Mouse (Mus musculus): ENCODE measurements at regions not wholly inside any gene's neighbourhood (a gene's known extent, or its start where the extent isn't known, plus 50 kb on each side); places are given as distances from the start of the nearest gene placed in this dataset.

DNA sequence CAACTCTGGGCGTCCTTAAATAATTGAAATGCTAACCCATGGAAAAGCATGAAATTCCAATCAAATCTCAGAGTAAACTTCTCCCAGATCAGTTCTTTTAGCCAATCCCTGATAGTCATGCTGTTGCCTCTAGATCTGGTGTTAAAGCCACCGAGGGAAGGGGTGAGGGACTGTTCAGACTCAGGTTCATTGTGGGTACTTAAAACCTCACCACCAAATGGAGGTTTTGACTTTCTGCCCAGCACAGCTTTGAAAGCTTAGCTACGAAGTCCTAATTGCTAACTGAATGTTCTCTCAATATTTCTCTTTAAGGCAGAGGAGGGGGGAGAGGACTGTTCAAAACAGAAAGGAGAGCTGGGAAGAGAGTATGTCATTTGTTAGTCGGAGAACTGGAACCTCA lies 517.9 kb upstream of the Sox9 start:
- TF ChIP-seq GATA1 (IDR thresholded peaks at IDR 0.05; ENCODE audit: low read length) = no peak

- no peak for TF ChIP-seq GATA1 (IDR thresholded peaks at IDR 0.05; ENCODE audit: low read length)
Measured at GRCm38 (mm10) chr11:112270911-112271310, 511.1 kb upstream of the Sox9 start.

- TF ChIP-seq GATA1 (IDR thresholded peaks at IDR 0.05; ENCODE audit: low read length) = no peak
Measured at GRCm38 (mm10) chr11:112278566-112278965, 503.5 kb upstream of the Sox9 start.

GRCm38 (mm10) chr11:112282911-112283310 lies 499.1 kb upstream of the Sox9 start:
- TF ChIP-seq GATA1 (IDR thresholded peaks at IDR 0.05; ENCODE audit: low read length) = no peak

DNA sequence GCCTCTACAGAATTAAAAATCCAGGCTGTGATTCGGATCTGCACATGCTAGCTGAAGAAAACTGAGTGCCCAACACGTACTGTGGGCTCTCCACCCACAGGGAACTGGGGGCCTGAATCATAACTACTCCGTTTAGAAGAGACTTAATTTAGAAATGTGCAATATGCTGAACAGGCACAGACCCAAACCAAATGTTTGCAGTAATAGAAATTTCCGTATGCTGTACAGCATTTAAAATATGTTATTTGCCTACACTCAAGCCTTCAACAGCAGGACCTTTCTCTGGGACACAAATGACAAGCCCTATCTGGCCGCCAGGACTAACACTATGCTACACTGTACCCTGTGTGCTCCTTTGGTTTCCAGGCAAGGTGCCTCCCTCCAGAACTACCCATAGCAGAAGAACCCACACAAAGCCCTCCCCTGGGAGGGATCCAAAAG lies 483.1 kb upstream of the Sox9 start:
- no peak for TF ChIP-seq GATA1 (IDR thresholded peaks at IDR 0.05; ENCODE audit: low read length)

GRCm38 (mm10) chr11:112303091-112303490 lies 478.9 kb upstream of the Sox9 start:
- TF ChIP-seq GATA1 (IDR thresholded peaks at IDR 0.05; ENCODE audit: low read length) = no peak

GRCm38 (mm10) chr11:112325850-112326249 lies 456.2 kb upstream of the Sox9 start:
- TF ChIP-seq GATA1 (IDR thresholded peaks at IDR 0.05; ENCODE audit: low read length) = no peak

DNA sequence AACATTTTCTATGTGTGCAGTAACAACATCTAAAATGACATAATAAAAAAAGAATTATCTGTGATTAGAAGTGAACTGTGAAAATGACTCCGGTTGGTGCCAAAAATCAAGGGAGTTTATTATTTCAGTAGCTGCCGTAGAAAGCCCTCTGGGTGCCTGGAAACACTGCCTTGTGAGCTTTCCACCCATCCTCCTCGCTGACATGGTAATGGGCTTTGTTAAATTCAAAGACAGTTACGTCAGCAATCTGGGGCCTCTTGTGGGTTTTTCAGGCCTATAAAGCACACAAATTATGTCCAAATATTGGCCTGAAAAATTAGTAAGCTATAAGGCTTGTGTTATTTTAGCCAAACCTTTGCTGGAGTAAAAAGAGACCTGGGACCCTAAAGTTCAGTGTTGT lies 454.4 kb upstream of the Sox9 start:
- no peak for TF ChIP-seq GATA1 (IDR thresholded peaks at IDR 0.05; ENCODE audit: low read length)

- TF ChIP-seq GATA1 (IDR thresholded peaks at IDR 0.05; ENCODE audit: low read length) = no peak
Measured at GRCm38 (mm10) chr11:112345133-112345532, 436.9 kb upstream of the Sox9 start.

GRCm38 (mm10) chr11:112345586-112345985 lies 436.4 kb upstream of the Sox9 start:
- TF ChIP-seq GATA1 (IDR thresholded peaks at IDR 0.05; ENCODE audit: low read length) = no peak

DNA sequence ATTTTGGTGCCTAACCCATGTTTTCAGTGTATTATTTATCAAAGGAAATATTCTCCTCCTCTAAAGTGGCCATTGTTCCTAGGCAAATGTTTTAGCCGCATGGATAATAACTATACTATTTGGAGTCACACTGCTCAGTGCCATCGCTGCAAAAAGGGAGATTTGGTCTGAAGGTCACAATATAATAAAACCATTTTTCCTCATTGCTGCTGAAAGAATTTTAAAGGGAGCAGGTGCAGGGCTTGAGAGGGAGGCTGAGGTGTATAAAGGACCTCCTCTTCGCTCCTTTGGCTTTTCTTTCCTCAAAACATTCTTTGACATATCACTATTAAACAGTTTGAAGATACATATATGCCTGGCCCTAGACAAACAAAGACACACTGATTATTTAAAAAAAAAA lies 435.9 kb upstream of the Sox9 start:
- no peak for TF ChIP-seq GATA1 (IDR thresholded peaks at IDR 0.05; ENCODE audit: low read length)

- TF ChIP-seq GATA1 (IDR thresholded peaks at IDR 0.05; ENCODE audit: low read length) = no peak
Measured at GRCm38 (mm10) chr11:112346532-112346931, 435.5 kb upstream of the Sox9 start.

DNA sequence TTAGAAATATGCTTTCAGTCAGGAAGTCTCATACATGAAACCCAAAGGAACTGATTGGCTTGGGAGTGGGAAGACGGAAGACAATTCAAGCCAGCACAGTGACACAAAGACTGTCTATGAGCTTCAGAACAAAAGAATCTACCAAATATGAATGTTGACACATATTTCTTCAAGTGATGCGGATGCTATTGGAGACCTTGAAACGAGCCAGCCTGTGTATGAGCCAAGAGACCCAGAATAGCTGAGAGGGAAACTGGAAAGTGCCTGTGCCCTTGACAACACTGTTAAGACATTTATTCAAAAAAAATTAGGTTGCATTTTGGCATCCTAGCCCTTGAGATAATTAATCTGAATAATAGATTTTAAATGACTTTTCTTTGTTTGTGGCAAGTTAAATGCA lies 426.7 kb upstream of the Sox9 start:
- no peak for TF ChIP-seq GATA1 (IDR thresholded peaks at IDR 0.05; ENCODE audit: low read length)

- no peak for TF ChIP-seq GATA1 (IDR thresholded peaks at IDR 0.05; ENCODE audit: low read length)
Measured at GRCm38 (mm10) chr11:112366715-112367114, 415.3 kb upstream of the Sox9 start.

- no peak for TF ChIP-seq GATA1 (IDR thresholded peaks at IDR 0.05; ENCODE audit: low read length)
Measured at GRCm38 (mm10) chr11:112370941-112371340, 411.1 kb upstream of the Sox9 start.

GRCm38 (mm10) chr11:112400069-112400468 lies 382.0 kb upstream of the Sox9 start:
- TF ChIP-seq GATA1 (IDR thresholded peaks at IDR 0.05; ENCODE audit: low read length) = no peak

DNA sequence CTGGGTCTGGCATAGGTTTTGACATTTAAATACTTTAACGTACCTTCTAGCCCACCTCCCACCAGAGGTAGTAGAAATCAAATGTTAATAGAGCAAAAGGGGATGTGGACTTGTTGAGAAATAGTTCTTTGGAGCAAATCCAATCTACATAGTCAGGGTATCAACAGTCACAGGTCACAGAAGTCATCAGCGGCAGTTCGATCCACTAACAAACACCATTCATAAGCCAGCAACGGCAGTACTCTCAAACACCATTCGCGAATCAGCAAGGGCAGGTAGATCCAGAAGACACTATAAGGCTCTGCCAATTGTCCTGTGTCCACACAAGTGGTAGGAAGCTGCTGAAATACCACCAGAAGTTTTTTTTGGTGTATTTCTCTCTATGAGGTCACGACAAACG lies 374.3 kb upstream of the Sox9 start:
- no peak for TF ChIP-seq GATA1 (IDR thresholded peaks at IDR 0.05; ENCODE audit: low read length)

DNA sequence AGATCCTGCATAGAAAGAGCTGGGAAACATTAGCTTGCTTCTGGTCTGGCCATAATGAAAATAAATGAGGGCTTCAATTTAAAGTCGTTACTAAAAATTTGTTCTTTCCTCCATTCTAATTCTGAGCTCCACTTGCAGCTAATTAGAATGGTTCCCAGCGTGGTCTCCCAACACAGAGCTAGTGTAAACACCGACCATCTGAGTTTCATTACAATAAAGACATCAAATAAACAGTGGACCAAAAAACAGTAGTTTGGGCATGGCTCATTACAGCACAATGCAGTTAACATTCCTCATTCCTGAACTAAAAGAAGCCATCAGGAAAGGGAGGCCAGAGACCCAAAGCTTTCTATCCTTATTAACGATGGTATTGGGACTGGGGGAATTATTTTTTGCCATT lies 369.6 kb upstream of the Sox9 start:
- TF ChIP-seq GATA1 (IDR thresholded peaks at IDR 0.05; ENCODE audit: low read length) = no peak

Data from G1E-ER4 (cell line).